Mouse (Mus musculus): ENCODE results near the gene Kif1b.

DNA sequence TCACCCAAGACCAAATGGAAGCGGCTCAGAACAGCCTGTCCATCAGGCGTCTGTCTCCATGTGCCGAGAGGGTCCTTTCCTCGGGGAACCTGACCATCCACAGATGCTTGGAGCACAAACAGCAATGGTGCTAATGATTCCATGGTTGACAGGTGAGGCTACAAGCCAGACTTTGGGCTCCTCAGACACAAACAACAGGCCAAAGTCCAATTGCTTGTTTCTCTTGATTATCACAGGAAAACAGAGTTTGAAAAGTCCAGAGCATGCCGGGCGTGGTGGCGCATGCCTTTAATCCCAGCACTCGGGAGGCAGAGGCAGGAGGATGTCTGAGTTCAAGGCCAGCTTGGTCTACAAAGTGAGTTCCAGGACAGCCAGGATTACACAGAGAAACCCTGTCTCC is 47.2 kb upstream of the Kif1b start:
- no peak for TF ChIP-seq CTCF (IDR thresholded peaks at IDR 0.05)
- no peak for TF ChIP-seq POLR2A (IDR thresholded peaks at IDR 0.05; ENCODE audit: insufficient read depth, low read depth, low read length)
